Mouse (Mus musculus): ENCODE measurements around the gene Mcts2. TPM values are rescaled to one million over a fixed set of nuclear protein-coding genes. Genes with fewer than 3 reads are reported as not detected.

Mcts2 gene
- polyA plus RNA-seq, 1 experiment: 31.5 TPM

- no peaks in the 10 kb centered on the region for H3K36me3 ChIP-seq (ENCODE audit: control insufficient read depth, insufficient read depth, low read length, poor library complexity, severe bottlenecking)
- no peak overlapping the region for H3K4me3 ChIP-seq (ENCODE audit: low read depth, low read length)
- peaks cover 7% of the 10 kb centered on the region for H3K4me1 ChIP-seq (ENCODE audit: control insufficient read depth, insufficient read depth, low read length)
- H3K27me3 ChIP-seq (ENCODE audit: control insufficient read depth, insufficient read depth, low read length, poor library complexity, severe bottlenecking): no peaks in the 10 kb centered on the region
- H3K27ac ChIP-seq (ENCODE audit: insufficient read depth, low read length): no peak overlapping the region
- H3K9me3 ChIP-seq (replicated peaks; ENCODE audit: control insufficient read depth, insufficient read depth, low read length, poor library complexity, severe bottlenecking): no peaks in the 10 kb centered on the region
- no peak for TF ChIP-seq POLR2A (IDR thresholded peaks at IDR 0.05; ENCODE audit: insufficient read depth, low read length)
- TF ChIP-seq EP300 (IDR thresholded peaks at IDR 0.05; ENCODE audit: insufficient read depth, low read depth, low read length): peak; percentile 71
- no peak for TF ChIP-seq CTCF (IDR thresholded peaks at IDR 0.05; ENCODE audit: low read depth, low read length)
- no peak overlapping the region for H3K9ac ChIP-seq (ENCODE audit: low read depth, poor library complexity, severe bottlenecking)
Observed at GRCm38 (mm10) chr2:152734984-152735383, 48.1 kb downstream of the Mcts2 start.

- no peak within 1 kb of the TSS for H3K27ac ChIP-seq (ENCODE audit: insufficient read depth, low read length)
- no peaks in the 10 kb centered on the region for H3K36me3 ChIP-seq (ENCODE audit: control insufficient read depth, insufficient read depth, low read length, poor library complexity, severe bottlenecking)
- H3K4me3 ChIP-seq (ENCODE audit: low read depth, low read length): peak within 1 kb of the TSS; percentile 54
- TF ChIP-seq POLR2A (IDR thresholded peaks at IDR 0.05; ENCODE audit: insufficient read depth, low read length) (peak; percentile 68), CTCF (IDR thresholded peaks at IDR 0.05; ENCODE audit: low read depth, low read length) (no peak)
- no peaks in the 10 kb centered on the region for H3K27me3 ChIP-seq (ENCODE audit: control insufficient read depth, insufficient read depth, low read length, poor library complexity, severe bottlenecking)
- no peaks in the 10 kb centered on the region for H3K9me3 ChIP-seq (replicated peaks; ENCODE audit: control insufficient read depth, insufficient read depth, low read length, poor library complexity, severe bottlenecking)
- H3K4me1 ChIP-seq (ENCODE audit: control insufficient read depth, insufficient read depth, low read length): peaks cover 7% of the 10 kb centered on the region
- peak within 1 kb of the TSS; percentile 8 for H3K9ac ChIP-seq (ENCODE audit: low read depth, poor library complexity, severe bottlenecking)
Observed at GRCm38 (mm10) chr2:152736090-152736601, 49.3 kb downstream of the Mcts2 start, which contains the start of gene Id1. Id1 (plus strand) TSS chr2:152736251.

DNA sequence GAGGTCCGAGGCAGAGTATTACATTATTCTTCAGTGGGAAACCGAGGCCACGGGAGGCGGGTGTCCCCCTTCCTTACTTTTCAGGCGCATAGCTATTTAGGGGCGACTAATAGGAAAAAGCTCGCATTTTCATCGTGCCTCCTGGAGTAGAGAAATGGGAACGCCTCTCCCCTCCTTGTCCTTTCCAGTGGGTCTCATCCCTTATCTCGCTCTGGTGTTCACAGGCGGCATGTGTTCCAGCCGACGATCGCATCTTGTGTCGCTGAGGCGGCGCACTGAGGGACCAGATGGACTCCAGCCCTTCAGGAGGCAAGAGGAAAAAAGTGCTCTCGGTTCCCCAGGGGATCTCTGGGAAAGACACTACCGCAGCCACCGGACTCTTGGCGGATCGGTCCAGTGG, 49.9 kb downstream of the Mcts2 start:
- H3K27ac ChIP-seq (ENCODE audit: insufficient read depth, low read length): no peak overlapping the region
- TF ChIP-seq CTCF (IDR thresholded peaks at IDR 0.05; ENCODE audit: low read depth, low read length) (no peak), POLR2A (IDR thresholded peaks at IDR 0.05; ENCODE audit: insufficient read depth, low read length) (no peak), EP300 (IDR thresholded peaks at IDR 0.05; ENCODE audit: insufficient read depth, low read depth, low read length) (no peak)
- H3K36me3 ChIP-seq (ENCODE audit: control insufficient read depth, insufficient read depth, low read length, poor library complexity, severe bottlenecking): no peaks in the 10 kb centered on the region
- peaks cover 7% of the 10 kb centered on the region for H3K4me1 ChIP-seq (ENCODE audit: control insufficient read depth, insufficient read depth, low read length)
- H3K9ac ChIP-seq (ENCODE audit: low read depth, poor library complexity, severe bottlenecking): peak overlapping the region; percentile 8
- no peaks in the 10 kb centered on the region for H3K9me3 ChIP-seq (replicated peaks; ENCODE audit: control insufficient read depth, insufficient read depth, low read length, poor library complexity, severe bottlenecking)
- peak overlapping the region; percentile 54 for H3K4me3 ChIP-seq (ENCODE audit: low read depth, low read length)
- no peaks in the 10 kb centered on the region for H3K27me3 ChIP-seq (ENCODE audit: control insufficient read depth, insufficient read depth, low read length, poor library complexity, severe bottlenecking)

Other genes with a start within 250 kb of the Mcts2 start
- gene Defb23, start 222.4 kb upstream of the Mcts2 start, polyA plus RNA-seq (2011; ENCODE audit: insufficient read depth, insufficient read length, low read depth, missing spikeins): not detected in 2 replicates
- not detected in 2 replicates for gene Defb20, start 210.0 kb upstream of the Mcts2 start, polyA plus RNA-seq (2011; ENCODE audit: insufficient read depth, insufficient read length, low read depth, missing spikeins)
- gene Defb22, start 196.9 kb upstream of the Mcts2 start, polyA plus RNA-seq (2011; ENCODE audit: insufficient read depth, insufficient read length, low read depth, missing spikeins): not detected in 2 replicates
- gene Defb26, start 175.3 kb upstream of the Mcts2 start, polyA plus RNA-seq (2011; ENCODE audit: insufficient read depth, insufficient read length, low read depth, missing spikeins): not detected in 2 replicates
- gene Defb28, start 168.8 kb upstream of the Mcts2 start, polyA plus RNA-seq (2011; ENCODE audit: insufficient read depth, insufficient read length, low read depth, missing spikeins): not detected in 2 replicates
- gene Defb29, start 146.9 kb upstream of the Mcts2 start, polyA plus RNA-seq (2011; ENCODE audit: insufficient read depth, insufficient read length, low read depth, missing spikeins): not detected in 2 replicates
- not detected in 2 replicates for gene Gm17416, start 117.7 kb upstream of the Mcts2 start, polyA plus RNA-seq (2011; ENCODE audit: insufficient read depth, insufficient read length, low read depth, missing spikeins)
- gene Defb21, start 114.3 kb upstream of the Mcts2 start, polyA plus RNA-seq (2011; ENCODE audit: insufficient read depth, insufficient read length, low read depth, missing spikeins): not detected in 2 replicates
- not detected in 2 replicates for gene Defb19, start 106.7 kb upstream of the Mcts2 start, polyA plus RNA-seq (2011; ENCODE audit: insufficient read depth, insufficient read length, low read depth, missing spikeins)
- gene Defb45, start 87.6 kb upstream of the Mcts2 start, polyA plus RNA-seq (2011; ENCODE audit: insufficient read depth, insufficient read length, low read depth, missing spikeins): not detected in 2 replicates
- gene Defb36, start 82.7 kb upstream of the Mcts2 start, polyA plus RNA-seq (2011; ENCODE audit: insufficient read depth, insufficient read length, low read depth, missing spikeins): not detected in 2 replicates
- not detected in 2 replicates for gene Defb25, start 64.0 kb upstream of the Mcts2 start, polyA plus RNA-seq (2011; ENCODE audit: insufficient read depth, insufficient read length, low read depth, missing spikeins)
- 1.2 and 1.3 TPM in 2 replicates for gene Rem1, start 60.1 kb upstream of the Mcts2 start, polyA plus RNA-seq (2011; ENCODE audit: insufficient read depth, insufficient read length, low read depth, missing spikeins)
- 48.1 and 52.4 TPM in 2 replicates for gene H13, start 17.6 kb upstream of the Mcts2 start, polyA plus RNA-seq (2011; ENCODE audit: insufficient read depth, insufficient read length, low read depth, missing spikeins)
- 19.0 and 20.5 TPM in 2 replicates for gene Id1, start 49.2 kb downstream of the Mcts2 start, polyA plus RNA-seq (2011; ENCODE audit: insufficient read depth, insufficient read length, low read depth, missing spikeins)
- 0.94 and 1.1 TPM in 2 replicates for gene Cox4i2, start 67.1 kb downstream of the Mcts2 start, polyA plus RNA-seq (2011; ENCODE audit: insufficient read depth, insufficient read length, low read depth, missing spikeins)
- 108 TPM in 2 replicates for gene Bcl2l1, start 144.7 kb downstream of the Mcts2 start, polyA plus RNA-seq (2011; ENCODE audit: insufficient read depth, insufficient read length, low read depth, missing spikeins)
- gene Tpx2, start 160.9 kb downstream of the Mcts2 start, polyA plus RNA-seq (2011; ENCODE audit: insufficient read depth, insufficient read length, low read depth, missing spikeins): 183 TPM in 2 replicates
- gene Mylk2, start 224.3 kb downstream of the Mcts2 start, polyA plus RNA-seq (2011; ENCODE audit: insufficient read depth, insufficient read length, low read depth, missing spikeins): not detected in 2 replicates
- gene Foxs1, start 246.2 kb downstream of the Mcts2 start, polyA plus RNA-seq (2011; ENCODE audit: insufficient read depth, insufficient read length, low read depth, missing spikeins): not detected in 2 replicates

Data from ES-Bruce4 (cell line).